Mouse (Mus musculus) liver, embryonic 15.5 days (tissue): ENCODE measurements around the gene Stx16. TPM values are rescaled to one million over a fixed set of nuclear protein-coding genes. Genes with fewer than 3 reads are reported as not detected.
A peak's percentile ranks its signal among the peaks of the same experiment; 100 is the strongest.

ENCODE experiments used
- ATAC-seq: fragments of 200-750 bp; cut with Nextera tagmentation; 2 replicates; pipeline ENCODE4 v1.8.0; 2017; ENCODE audit warnings: moderate number of reproducible peaks, mild to moderate bottlenecking, moderate library complexity; ENCODE audit not compliant: insufficient read depth
- H3K27ac ChIP-seq: fragments of 300-500 bp; sonication (generic); replicated peaks from 2 replicates; pipeline ENCODE4 v1.5.1; 2015; ENCODE audit warnings: mild to moderate bottlenecking, inconsistent platforms
- H3K27me3 ChIP-seq: fragments of 300-500 bp; sonication (generic); 2 replicates; pipeline ENCODE4 v1.6.1; 2015; ENCODE audit warnings: mild to moderate bottlenecking, inconsistent platforms
- H3K36me3 ChIP-seq: fragments of 300-500 bp; sonication (generic); replicated peaks from 2 replicates; pipeline ENCODE4 v1.6.1; 2015; ENCODE audit warnings: moderate library complexity, mild to moderate bottlenecking, inconsistent platforms
- H3K4me1 ChIP-seq: fragments of 300-500 bp; sonication (generic); replicated peaks from 2 replicates; pipeline ENCODE4 v1.6.1; 2015; ENCODE audit warnings: inconsistent platforms
- H3K4me2 ChIP-seq: fragments of 300-500 bp; sonication (generic); 2 replicates; pipeline ENCODE4 v1.6.1; 2015; ENCODE audit warnings: moderate library complexity, mild to moderate bottlenecking, inconsistent platforms
- H3K4me3 ChIP-seq: fragments of 300-500 bp; sonication (generic); replicated peaks from 2 replicates; pipeline ENCODE4 v1.5.1; 2015; ENCODE audit warnings: mild to moderate bottlenecking, inconsistent platforms
- H3K9ac ChIP-seq: fragments of 300-500 bp; sonication (generic); 2 replicates; pipeline ENCODE4 v1.6.1; 2015; ENCODE audit warnings: moderate library complexity, mild to moderate bottlenecking, inconsistent platforms
- H3K9me3 ChIP-seq: fragments of 300-500 bp; sonication (generic); replicated peaks from 2 replicates; pipeline ENCODE4 v1.6.1; 2016; ENCODE audit warnings: inconsistent platforms
- WGBS: fragments of 180-500 bp; shearing (Covaris S2); methylation state at CpG from one replicate; pipeline ENCODE4 v1.1.7; 2015; ENCODE audit warnings: mixed read lengths; ENCODE audit not compliant: insufficient replicate concordance; 5-methylcytosine and 5-hydroxymethylcytosine counted together
- polyA plus RNA-seq: library from polyadenylated mRNA; unstranded; fragments of >200 nt; fragmentation: Nextera tagmentation; extraction: Ambion mirVana; gene quantifications from 2 replicates; pipeline ENCODE4 v1.2.1, GENCODE M21; 2015

Stx16 gene
- polyA plus RNA-seq, 1 experiment from 2014 or later: 2.7 TPM

- no peak for ATAC-seq
- 67% methylated on average over 13 of the region's 13 CpGs for WGBS
Measured at GRCm38 (mm10) chr2:174059591-174060385, 16.3 kb upstream of the Stx16 start.

GRCm38 (mm10) chr2:174061219-174061618 is 14.9 kb upstream of the Stx16 start:
- 24% methylated on average over 2 of the region's 2 CpGs for WGBS
- no peaks in the 10 kb centered on the region for H3K27me3 ChIP-seq
- no peaks in the 10 kb centered on the region for H3K9me3 ChIP-seq
- no peak overlapping the region for H3K4me3 ChIP-seq
- ATAC-seq: no peak
- no peak overlapping the region for H3K9ac ChIP-seq
- no peaks in the 10 kb centered on the region for H3K36me3 ChIP-seq
- no peaks in the 10 kb centered on the region for H3K4me1 ChIP-seq
- no peak overlapping the region for H3K4me2 ChIP-seq
- no peak overlapping the region for H3K27ac ChIP-seq

More at GRCm38 (mm10) chr2:174059591-174060385, 16.3 kb upstream of the Stx16 start:
- Histone ChIP-seq H3K27me3 (no peaks in the 10 kb centered on the region), H3K9ac (no peak overlapping the region), H3K27ac (no peak overlapping the region), H3K4me3 (no peak overlapping the region), H3K4me2 (no peak overlapping the region), H3K4me1 (no peaks in the 10 kb centered on the region), H3K36me3 (no peaks in the 10 kb centered on the region), H3K9me3 (no peaks in the 10 kb centered on the region)

- no peaks in the 10 kb centered on the region for H3K27me3 ChIP-seq
- no peak for ATAC-seq
- H3K9ac ChIP-seq: no peak overlapping the region
- H3K36me3 ChIP-seq: no peaks in the 10 kb centered on the region
- no peaks in the 10 kb centered on the region for H3K9me3 ChIP-seq
- WGBS: 36% methylated on average over 6 of the region's 6 CpGs
- H3K4me1 ChIP-seq: no peaks in the 10 kb centered on the region
- no peak overlapping the region for H3K4me2 ChIP-seq
- H3K4me3 ChIP-seq: no peak overlapping the region
- H3K27ac ChIP-seq: no peak overlapping the region
Measured at GRCm38 (mm10) chr2:174063074-174063473, 13.0 kb upstream of the Stx16 start.

- Histone ChIP-seq H3K4me3 (no peak overlapping the region), H3K27ac (no peak overlapping the region), H3K4me2 (no peak overlapping the region), H3K9me3 (no peaks in the 10 kb centered on the region), H3K4me1 (no peaks in the 10 kb centered on the region), H3K27me3 (no peaks in the 10 kb centered on the region), H3K36me3 (no peaks in the 10 kb centered on the region), H3K9ac (no peak overlapping the region)
- no peak for ATAC-seq
- WGBS: 61% methylated on average over 9 of the region's 9 CpGs
Measured at GRCm38 (mm10) chr2:174063527-174064211, 12.4 kb upstream of the Stx16 start.

GRCm38 (mm10) chr2:174067793-174068419 is 8.2 kb upstream of the Stx16 start:
- Histone ChIP-seq H3K4me1 (peaks cover 8% of the 10 kb centered on the region; the same call in 1 of the 2 replicates), H3K9ac (no peak overlapping the region), H3K36me3 (no peaks in the 10 kb centered on the region), H3K4me3 (no peak overlapping the region), H3K27ac (no peak overlapping the region), H3K4me2 (no peak overlapping the region), H3K27me3 (peaks cover 2% of the 10 kb centered on the region; the same call in 1 of the 2 replicates), H3K9me3 (no peaks in the 10 kb centered on the region)
- WGBS: 62% methylated on average over 6 of the region's 6 CpGs
- no peak for ATAC-seq

GRCm38 (mm10) chr2:174069532-174070049 is 6.5 kb upstream of the Stx16 start:
- Histone ChIP-seq H3K9me3 (no peaks in the 10 kb centered on the region), H3K27ac (no peak overlapping the region), H3K4me1 (peaks cover 8% of the 10 kb centered on the region; the same call in 1 of the 2 replicates), H3K27me3 (peaks cover 6% of the 10 kb centered on the region), H3K4me2 (no peak overlapping the region), H3K4me3 (no peak overlapping the region), H3K9ac (no peak overlapping the region), H3K36me3 (no peaks in the 10 kb centered on the region)
- no peak for ATAC-seq
- WGBS: 46% methylated on average over 3 of the region's 3 CpGs

- no peak for ATAC-seq
- Histone ChIP-seq H3K4me1 (peaks cover 25% of the 10 kb centered on the region), H3K36me3 (no peaks in the 10 kb centered on the region), H3K9ac (no peak overlapping the region), H3K9me3 (no peaks in the 10 kb centered on the region), H3K27ac (no peak overlapping the region), H3K4me2 (no peak overlapping the region), H3K27me3 (peaks cover 6% of the 10 kb centered on the region), H3K4me3 (no peak overlapping the region)
- WGBS: 74% methylated on average over 5 of the region's 5 CpGs
Measured at GRCm38 (mm10) chr2:174071406-174071805, 4.7 kb upstream of the Stx16 start.

- 54% methylated on average over 5 of the region's 5 CpGs for WGBS
- Histone ChIP-seq H3K9me3 (no peaks in the 10 kb centered on the region), H3K27me3 (peaks cover 6% of the 10 kb centered on the region), H3K4me3 (no peak overlapping the region), H3K4me1 (peaks cover 43% of the 10 kb centered on the region), H3K36me3 (no peaks in the 10 kb centered on the region), H3K4me2 (no peak overlapping the region), H3K9ac (no peak overlapping the region), H3K27ac (no peak overlapping the region)
- ATAC-seq: no peak
Measured at GRCm38 (mm10) chr2:174073156-174073790, 2.8 kb upstream of the Stx16 start.

GRCm38 (mm10) chr2:174074621-174075020 is 1.5 kb upstream of the Stx16 start:
- Histone ChIP-seq H3K36me3 (no peaks in the 10 kb centered on the region), H3K4me1 (peaks cover 43% of the 10 kb centered on the region), H3K4me3 (peak overlapping the region; percentile 85), H3K4me2 (peak overlapping the region; percentile 90), H3K27ac (peak overlapping the region; percentile 83; the same call in 1 of the 2 replicates), H3K27me3 (peaks cover 6% of the 10 kb centered on the region), H3K9me3 (no peaks in the 10 kb centered on the region), H3K9ac (no peak overlapping the region)
- ATAC-seq: no peak
- WGBS: 4% methylated on average over 9 of the region's 13 CpGs

GRCm38 (mm10) chr2:174075072-174075570 is 987 bp upstream of the Stx16 start:
- ATAC-seq: no peak
- 5% methylated on average over 22 of the region's 22 CpGs for WGBS
- Histone ChIP-seq H3K4me3 (peak overlapping the region; percentile 85), H3K4me1 (peaks cover 38% of the 10 kb centered on the region), H3K36me3 (no peaks in the 10 kb centered on the region), H3K9ac (0 out of 2 replicates have a peak overlapping the region, but pooled peaks have one; percentile 82), H3K4me2 (peak overlapping the region; percentile 90), H3K27me3 (peaks cover 6% of the 10 kb centered on the region), H3K27ac (peak overlapping the region; percentile 83; the same call in 1 of the 2 replicates), H3K9me3 (no peaks in the 10 kb centered on the region)
